Mouse (Mus musculus) adipocyte (in vitro differentiated cells): ENCODE results near the gene Plaur.

Source experiments
- DNase-seq: peaks from one replicate; pipeline ENCODE4 v3.0.0-alpha.2; 2016; ENCODE audit warnings: low spot score

Gene Plaur

DNA sequence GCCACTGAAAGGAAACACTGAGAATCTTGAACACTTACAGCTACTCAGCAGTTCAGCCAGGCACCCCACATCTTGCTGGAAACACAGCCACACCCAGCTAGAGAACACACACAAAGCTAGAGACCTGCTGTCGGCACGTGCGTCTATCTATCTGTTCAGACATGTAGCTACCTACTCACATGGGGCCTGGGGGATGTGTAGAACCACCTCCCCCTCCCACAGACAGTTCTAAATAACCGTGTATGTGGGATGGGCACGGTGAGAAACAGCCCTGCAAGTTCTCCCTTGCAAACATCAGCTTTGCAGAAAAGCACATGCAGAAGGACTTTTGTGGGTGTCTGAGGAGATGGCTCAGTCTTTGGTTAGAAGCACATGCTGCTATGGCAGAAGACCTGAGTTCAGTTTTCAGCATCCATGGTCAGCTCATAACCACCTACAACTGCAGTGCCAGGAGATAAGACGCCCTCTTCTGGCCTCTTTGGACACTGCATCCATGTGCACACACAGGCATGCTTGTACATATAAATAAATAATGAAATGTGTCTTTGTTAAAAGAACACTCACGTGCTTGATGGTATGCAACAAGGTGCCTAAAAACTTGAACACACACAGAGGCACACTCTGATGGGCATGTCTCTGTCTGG, 15.5 kb upstream of the Plaur start:
- DNase-seq: no peak

DNA sequence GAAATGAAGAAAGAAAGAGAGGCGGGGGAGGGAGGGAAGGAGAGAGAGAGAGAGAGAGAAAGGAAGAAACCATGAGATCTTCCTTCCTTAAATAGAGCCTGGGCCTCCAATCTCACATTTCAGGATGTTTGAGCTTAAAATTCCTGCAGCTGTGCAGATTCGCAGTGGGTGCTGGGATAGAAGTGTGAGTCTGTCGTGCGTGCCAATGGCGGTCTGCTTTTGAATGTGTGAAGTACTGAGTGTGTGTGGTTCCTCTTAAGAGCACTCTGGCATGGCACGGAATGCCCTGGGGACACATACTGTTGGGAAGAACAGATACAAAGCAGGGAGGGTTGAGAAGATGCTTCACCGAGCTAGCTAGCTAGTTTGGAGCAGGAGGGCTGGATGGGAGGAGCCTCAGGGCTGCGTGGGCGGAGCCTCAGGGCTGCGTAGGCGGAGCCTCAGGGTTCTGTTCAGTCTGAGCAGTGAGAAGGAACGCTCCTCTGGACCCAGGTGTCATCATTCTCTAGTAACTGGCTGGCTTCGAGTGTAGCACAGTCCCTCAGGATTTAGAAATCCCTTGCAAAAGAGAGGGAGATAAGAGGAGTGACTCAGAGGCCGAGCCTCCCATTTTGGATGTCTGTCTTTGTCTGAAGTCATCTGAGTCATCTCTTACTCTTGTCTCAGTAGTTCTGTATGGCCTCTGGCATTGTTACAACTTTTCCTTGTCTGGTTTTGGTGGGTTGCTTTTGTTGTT, 13.3 kb upstream of the Plaur start:
- DNase-seq: no peak

DNA sequence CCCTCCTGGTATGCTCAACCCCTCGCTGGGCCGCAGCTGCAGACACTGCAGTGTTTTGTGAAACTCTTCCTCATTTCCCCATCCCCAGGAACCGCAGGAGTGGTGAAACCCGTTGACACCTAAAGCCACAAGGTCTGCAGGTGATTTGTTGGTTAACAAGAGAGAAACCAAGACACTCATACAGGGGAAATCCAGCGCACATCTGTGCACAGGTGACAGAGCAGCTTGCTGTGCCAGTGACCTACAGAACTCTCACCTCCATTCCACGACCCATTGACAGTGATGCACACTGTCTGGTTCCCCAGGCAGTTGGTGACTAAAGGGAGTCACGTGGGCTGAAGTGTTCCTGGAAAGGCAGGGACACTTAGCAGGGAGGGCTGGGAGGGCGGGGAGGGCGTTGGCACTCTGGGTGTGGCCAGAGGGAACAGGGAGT, 11.7 kb upstream of the Plaur start:
- DNase-seq: no peak

DNA sequence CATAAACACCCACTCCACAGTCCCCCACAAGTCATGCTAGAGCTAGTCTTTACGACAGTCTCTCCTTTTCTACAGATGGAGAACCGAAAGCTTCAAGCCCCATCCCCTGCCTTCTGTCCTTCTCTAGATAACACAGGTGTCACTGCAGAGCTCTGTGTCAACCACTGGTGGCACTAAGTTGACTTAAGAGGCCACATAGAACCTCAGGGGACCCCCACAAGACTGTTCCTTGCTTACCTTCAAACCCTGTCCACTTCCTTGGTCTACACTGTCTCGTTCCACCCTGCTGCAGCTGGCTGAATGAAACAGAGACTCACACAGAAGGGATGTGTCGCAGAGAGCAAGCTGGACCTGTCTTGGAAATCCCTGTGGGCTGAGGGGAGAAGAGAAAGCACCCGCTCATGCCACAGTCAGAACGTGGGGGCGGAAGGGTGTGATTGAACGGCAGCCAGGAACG, 10.4 kb upstream of the Plaur start, which contains the start of gene Irgc1:
Gene Irgc1, minus strand, starts transcription at position 443 of the 457 bp plus-strand sequence.
- DNase-seq: no peak

DNA sequence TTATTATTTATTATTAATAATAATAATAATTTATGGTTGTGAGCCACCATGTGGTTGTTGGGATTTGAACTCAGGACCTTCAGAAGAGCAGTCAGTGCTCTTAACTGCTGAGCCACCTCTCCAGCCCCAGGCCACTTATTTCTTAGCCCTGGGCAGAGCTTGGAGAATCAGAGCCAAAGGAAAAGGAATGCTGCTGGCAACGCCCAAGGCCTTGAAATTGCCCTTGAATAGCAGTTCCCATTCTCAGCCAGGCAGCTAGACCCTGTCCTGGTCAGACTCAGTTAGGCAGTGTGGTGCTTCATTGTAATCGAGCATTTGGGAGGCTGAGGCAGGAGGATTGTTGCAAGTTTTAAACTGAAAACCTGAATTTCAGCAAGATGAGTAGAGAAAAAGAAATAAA, 8.1 kb upstream of the Plaur start:
- DNase-seq: no peak

DNA sequence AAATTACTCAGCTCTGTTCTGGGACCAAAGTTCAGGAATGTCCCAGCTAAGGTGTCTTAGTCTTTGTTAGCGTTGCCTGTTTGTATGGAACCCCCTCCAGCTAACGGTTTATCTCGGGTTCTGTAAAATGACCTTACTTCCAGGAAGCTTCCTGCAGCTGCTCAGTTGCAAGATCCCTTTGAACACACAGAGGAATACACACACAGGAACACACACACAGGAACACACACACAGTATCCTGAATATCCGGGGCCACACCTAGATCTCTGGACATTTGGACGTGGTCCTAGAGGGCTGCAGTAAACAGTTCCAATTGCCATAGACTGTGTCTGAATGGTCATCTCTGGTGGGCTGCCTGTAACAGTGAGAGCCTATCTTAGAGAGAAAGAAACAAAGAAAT, 6.6 kb upstream of the Plaur start:
- DNase-seq: no peak

DNA sequence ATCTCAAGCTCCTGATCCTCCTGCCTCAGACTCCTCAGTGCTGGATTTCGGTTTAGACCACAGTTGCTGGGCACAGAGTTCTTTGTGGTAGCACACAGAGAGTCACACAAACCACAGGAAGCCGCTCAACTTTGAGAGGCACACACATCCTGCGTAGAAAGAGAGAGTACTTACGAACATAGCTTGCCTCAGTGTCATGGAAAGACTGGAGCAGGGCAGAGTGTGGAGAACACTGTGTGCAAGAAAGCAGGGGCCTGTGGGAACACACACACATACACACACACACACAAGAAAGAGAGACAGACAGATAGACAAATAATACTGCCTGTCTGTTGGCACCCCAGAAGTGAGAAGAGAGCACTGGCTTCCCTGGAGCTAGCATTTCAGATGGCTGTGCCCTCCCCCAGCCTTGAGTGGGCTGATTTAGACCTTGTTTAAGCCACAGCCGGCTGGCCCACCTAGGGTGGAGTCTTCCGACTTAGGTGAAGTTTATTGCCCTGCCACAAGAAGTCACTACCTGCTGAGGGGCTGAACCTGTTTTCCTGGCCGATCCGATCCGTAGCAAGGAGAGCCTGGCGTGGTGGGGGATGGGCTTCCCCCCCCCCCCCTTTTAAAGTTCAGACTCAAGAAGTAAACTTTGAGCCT, 4.4 kb upstream of the Plaur start:
- no peak for DNase-seq

DNA sequence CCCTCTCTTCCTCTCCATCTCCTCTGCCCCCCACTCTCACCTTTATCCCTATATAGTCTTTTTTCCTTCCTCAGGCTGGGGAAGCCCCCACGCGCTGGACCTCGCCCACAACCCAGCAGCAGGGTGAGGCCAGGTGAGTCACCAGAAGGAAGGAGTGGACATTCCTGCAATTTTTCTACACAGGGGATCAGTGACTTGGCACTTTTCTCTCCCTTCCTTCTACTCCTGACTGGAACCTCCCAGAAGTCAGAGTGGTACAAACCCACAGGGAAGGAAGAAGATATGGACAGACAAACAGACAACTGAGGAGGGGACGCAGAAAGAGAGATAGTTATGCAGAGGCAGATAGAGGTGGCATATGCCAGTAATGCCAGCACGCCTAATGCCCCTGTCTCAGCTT, 2.8 kb upstream of the Plaur start:
- no peak for DNase-seq

DNA sequence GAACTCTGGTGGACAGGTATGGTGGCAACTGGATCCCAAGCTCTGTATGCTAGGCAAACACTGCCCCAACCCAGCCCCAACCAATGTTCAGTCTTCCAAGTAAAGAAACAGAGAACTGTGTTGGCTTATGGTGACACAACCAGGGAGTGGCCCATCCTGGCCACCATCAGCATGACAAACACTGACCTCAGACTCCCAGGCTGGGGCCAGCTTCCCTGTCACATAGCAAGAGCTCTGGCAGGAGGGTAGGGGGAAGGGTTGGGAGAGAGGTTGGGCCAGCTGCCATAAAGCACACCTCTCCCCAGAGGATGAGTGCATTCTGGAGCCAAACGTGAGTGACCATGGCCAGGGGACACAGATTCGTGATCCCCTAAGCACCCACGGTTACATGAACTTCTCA, 2.4 kb upstream of the Plaur start:
- no peak for DNase-seq

DNA sequence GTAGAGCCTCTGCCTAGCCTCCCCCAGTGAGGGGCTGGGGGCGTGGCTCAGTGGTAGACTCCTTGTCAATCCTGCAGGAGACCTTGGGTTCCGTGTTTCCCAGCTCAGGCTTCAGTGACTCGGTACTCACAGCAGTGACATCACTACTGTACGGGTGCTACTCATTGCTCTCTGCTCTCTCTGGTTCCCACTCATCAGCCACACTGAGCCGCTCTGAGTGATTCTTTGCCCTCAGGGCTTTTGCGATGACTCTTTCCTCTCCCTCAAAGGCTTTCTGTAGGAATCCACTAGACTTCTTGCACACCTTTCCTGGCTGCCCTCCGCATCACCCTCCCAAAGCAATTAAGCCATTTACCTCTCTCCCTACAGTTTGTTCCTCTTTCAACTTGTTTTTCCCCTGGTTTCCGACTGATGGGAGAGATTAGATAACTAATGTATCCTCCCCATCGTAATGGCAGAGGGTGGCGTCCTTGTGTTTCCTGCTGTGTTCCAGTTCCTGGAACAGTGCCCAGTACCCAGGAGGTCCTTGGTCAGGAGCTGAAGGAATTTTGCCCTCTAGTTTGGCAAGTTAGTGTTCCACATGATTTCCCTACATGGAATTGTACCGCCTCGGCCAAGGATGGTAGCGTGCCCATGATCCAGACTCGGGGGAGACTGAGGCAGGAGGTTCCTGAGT, 770 bp upstream of the Plaur start:
- DNase-seq: no peak

DNA sequence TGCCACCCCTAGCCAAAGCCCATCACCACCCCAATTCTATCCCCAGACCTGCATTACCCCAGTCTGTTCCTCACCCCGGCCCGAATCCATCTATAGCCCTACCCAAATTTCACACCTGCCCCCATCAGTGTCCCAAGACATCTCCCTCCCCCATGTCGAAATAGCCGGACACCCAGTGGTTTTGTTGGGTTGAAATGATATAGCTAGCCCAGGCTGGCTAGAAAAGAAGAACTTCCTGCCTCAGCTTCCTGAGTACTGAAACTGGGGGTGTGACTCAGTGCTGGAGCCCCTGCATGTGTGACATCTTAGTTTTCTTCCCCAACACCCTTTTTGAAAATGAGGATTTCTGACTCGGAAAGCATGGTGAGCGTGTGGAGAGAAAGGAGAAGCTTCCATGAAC, 4.6 kb downstream of the Plaur start:
- no peak for DNase-seq

DNA sequence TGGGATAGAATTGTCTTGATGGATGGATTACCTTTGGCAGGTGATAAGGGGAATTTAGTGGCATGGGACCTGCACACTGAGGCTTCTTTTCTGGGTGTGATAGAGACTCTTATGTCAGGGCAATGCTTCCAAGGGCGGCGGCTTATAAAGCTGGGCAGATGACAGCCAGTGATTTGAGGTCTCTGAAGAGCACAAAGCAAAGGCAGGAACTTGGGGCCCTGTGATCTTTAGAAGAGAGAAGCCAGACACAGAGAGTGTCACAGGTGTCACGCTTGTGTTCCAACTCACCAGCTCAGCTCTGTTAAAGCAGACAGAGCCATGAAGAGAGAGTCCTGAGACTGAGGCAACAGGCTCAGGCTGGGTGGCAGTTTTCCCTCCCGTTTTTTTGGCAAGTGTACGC, 5.6 kb downstream of the Plaur start:
- DNase-seq: no peak

DNA sequence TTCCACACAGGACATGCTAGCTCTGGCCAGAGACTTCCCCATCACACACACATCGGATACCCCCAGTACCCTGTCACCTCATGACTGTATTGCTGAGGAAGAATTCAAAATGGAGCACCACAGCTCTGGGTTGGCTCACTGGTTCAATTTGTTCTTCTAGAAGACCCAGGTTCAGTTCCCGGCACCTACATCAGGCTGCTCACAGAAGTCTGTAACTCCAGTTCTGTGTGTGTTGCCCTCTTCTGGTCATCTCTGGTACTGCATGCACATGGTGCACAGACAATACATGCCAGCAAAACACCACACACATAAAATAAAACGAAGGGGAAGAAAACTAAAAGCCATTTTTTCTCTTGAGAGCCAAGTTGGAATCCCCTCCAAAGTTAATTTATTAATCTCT, 6.8 kb downstream of the Plaur start:
- no peak for DNase-seq

DNA sequence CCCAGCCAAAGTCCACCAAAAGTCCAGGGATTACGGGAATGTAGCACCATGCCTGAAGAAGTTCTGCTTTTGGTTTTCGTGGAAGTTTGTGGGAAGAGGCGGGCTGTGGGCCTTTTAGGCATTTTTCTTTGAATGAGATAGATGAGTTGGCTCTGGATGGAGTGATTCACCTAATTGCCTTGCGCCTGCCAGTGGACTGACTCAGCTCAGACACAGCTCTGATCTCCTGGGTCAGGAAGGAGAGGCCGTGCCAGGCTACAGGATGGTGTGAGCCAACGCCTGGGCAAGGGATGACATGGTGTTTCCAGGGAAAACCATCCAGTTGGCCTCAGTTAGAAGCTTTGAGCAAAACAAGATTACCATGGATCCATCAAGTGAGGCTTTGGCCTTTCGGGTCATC, 8.1 kb downstream of the Plaur start:
- no peak for DNase-seq

DNA sequence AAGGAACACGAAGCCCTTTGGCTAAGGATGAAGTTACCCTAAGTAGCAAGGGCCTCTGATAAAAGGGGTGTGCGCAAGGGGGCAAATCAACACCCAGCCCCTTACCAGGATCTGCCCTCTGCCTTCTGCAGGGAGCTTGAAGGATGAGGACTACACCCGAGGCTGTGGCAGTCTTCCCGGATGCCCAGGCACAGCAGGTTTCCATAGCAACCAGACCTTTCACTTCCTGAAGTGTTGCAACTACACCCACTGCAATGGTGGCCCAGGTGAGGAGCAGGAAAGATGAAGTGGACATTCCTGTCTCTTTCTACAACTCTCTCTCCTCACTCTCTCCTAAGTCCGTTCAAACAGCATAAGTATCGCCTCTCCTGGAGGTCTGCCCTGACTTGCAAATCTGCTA, 10.2 kb downstream of the Plaur start:
- DNase-seq: no peak

DNA sequence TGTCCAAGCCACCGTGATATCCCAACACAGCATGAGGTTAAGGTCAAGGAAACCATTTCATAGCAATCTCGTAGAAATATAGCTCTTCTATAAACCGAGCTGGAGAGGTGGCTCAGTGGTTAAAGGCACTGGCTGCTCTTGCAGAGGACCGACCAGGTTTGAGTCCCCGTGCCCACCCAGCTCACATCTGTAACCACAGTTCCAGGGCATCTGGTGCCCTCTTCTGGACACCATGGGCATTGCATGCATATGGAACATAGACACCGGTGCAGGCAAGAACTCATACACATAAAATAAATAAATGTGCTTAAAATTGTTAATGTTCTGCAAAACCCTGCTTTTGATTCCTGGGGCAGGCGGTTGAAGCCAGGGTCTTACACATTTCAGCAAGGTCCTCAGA, 10.7 kb downstream of the Plaur start:
- DNase-seq: no peak

DNA sequence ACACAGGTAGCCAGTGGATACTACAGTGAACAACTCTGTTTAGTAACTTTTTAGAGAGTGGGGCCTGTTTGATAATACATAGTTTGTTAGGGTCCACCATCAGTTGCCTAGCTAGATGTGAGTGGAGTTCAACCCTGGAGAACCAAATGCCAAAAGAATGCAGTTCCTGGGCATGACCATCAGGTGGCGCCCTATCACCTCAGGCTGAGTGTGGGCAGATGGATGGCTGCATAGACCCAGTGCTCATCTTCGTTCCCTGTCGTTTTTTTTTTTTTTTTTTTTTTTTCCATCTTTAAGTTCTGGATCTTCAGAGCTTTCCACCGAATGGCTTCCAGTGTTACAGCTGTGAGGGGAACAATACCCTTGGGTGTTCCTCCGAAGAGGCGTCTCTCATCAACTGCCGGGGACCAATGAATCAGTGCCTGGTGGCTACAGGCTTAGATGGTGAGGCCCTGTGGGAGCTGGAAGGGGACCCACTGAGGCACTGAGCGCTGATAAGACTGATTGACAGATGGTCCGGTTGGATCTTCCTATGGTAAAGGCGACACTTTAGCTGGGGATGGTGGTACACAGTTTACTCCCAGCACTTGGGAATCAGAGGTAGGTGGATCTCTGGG, 11.7 kb downstream of the Plaur start:
- DNase-seq: peak; percentile 35

DNA sequence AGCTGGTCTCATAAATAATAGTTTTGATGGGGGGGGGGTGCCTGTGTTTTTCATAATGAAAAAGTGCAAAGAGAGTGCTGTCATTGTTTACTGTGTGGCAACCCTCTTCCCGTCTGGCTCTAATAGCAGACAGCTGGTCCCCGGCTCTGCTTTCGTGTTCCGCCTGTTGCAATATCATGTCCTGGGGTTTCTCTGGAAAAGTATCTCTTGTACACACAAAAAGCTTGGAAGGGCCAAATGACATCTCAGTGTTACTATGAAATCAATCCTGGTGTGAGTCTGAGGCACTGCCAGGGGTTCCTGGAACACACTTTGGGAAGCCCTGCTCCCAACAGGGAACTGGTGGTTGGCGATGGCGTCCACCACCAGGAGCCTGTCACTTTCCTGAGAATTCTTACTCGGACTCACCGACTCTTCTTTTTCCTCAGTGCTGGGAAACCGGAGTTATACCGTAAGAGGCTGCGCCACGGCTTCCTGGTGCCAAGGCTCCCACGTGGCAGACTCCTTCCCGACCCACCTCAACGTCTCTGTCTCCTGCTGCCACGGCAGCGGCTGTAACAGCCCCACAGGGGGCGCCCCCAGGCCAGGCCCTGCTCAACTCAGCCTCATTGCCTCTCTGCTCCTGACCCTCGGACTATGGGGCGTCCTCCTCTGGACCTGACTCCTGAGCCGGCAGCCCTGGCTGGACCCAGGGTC, 12.7 kb downstream of the Plaur start:
- no peak for DNase-seq

DNA sequence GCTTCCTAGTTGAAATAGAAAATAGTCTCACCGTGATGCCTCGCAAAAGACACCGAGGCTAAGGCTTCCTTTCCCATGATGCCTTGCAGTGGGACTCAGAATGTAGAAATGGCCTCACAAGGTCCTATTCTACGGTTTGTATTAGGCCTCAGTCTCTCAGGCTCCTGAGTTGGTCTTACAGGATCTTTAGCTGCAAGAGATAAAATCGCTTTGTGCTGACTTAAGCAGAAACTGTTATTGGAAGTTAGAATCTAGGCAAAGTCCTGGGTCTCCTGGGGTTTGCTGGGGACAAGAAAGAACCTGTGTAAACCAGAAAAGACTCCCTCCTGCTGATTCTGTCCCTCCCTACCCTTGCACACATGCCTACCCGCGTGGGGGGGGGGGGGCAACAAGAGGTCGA, 14.1 kb downstream of the Plaur start:
- no peak for DNase-seq

DNA sequence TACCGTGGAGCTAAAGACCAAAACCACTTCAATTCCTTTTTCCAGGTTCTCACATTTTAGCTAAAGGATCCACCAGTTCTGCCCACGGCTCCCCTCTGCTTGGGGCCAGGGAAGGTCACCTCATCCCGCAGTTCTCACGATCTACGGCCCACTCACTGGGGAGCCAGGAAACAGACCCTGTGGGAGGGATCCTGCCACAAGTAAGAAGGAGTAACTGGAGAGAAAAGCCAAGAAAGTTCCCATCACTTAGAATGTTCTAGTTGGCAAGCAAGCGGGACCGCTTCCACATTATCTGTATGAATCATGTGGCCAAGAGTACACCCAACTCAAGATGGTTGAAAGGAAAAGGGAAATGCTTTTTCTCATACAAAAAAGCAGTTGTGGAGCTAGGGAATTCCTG, 14.6 kb downstream of the Plaur start:
- no peak for DNase-seq

DNA sequence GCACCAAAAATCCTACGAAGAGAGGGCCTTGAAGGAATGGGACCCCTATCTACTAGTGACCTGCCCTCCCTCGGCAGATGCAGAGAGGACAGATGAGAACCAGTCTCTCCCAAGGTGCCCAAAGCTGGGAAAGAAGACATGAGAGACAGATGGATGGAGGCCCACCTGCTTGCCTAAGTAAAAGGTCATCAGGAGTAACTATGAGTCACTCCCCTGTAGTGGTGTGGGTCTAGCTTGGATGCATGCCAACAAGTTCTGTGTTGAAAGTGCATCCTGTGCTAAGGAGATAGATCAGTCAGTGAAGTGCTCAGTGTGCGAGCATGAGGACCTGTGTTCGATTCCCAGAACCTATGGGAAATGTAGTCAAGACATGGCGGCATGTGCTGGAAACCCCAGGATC, 16.6 kb downstream of the Plaur start:
- DNase-seq: no peak

DNA sequence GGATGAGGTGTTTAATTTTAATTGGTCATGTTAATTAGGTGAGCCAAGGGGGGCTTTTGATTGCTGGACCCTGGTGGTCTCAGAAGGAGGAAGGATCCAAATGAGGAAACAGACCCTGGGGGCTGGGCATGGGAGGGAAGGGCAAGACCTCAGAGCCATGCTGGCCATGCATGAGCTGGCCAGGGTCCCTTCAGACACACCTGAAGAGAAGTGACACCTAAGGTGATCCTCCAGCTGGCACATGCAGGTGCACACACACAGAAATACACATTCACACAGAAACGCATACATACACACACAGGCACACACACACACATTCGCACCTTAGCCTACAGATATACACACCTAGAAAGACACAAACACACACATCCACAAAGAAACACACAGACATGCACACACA, 17.4 kb downstream of the Plaur start:
- DNase-seq: no peak
